Mouse (Mus musculus) liver, adult 2 months (tissue): ENCODE measurements around the gene Rap1gap2. TPM values are rescaled to one million over a fixed set of nuclear protein-coding genes. Genes with fewer than 3 reads are reported as not detected.

ENCODE experiments used
- DNase-seq: peaks from one replicate; pipeline ENCODE4 v3.0.0-alpha.2; 2011; ENCODE audit warnings: low read depth, low spot score; ENCODE audit errors: extremely low read depth
- H3K27ac ChIP-seq: fragments of 200-500 bp; replicated peaks from 2 replicates; pipeline ENCODE4 v1.5.1; 2012; ENCODE audit warnings: low read depth, mild to moderate bottlenecking, control low read depth, inconsistent platforms, low read length; ENCODE audit not compliant: insufficient read depth
- H3K27me3 ChIP-seq: fragments of 200-500 bp; 2 replicates; pipeline ENCODE4 v1.6.1; 2012; ENCODE audit warnings: mild to moderate bottlenecking, moderate library complexity, low read length, inconsistent platforms; ENCODE audit not compliant: control insufficient read depth, insufficient read depth
- H3K36me3 ChIP-seq: fragments of 200-500 bp; 2 replicates; pipeline ENCODE4 v1.6.1; 2012; ENCODE audit warnings: low read length, inconsistent platforms; ENCODE audit not compliant: control insufficient read depth, insufficient read depth
- H3K4me1 ChIP-seq: fragments of 200-500 bp; 2 replicates; pipeline ENCODE4 v1.6.1; 2011; ENCODE audit warnings: low read length; ENCODE audit not compliant: control insufficient read depth, insufficient read depth
- H3K4me3 ChIP-seq: fragments of 200-500 bp; 2 replicates; pipeline ENCODE4 v1.5.1; 2011; ENCODE audit warnings: low read depth, mild to moderate bottlenecking, control low read depth, low read length, moderate library complexity; ENCODE audit not compliant: insufficient read depth
- H3K79me2 ChIP-seq: fragments of 200-500 bp; 2 replicates; pipeline ENCODE4 v1.6.1; 2012; ENCODE audit warnings: inconsistent platforms, mild to moderate bottlenecking, low read length, moderate library complexity; ENCODE audit not compliant: control insufficient read depth, insufficient read depth
- H3K9ac ChIP-seq: fragments of 200-500 bp; 2 replicates; pipeline ENCODE4 v1.6.1; 2012; ENCODE audit warnings: low read depth, mild to moderate bottlenecking, control low read depth, inconsistent platforms, low read length
- CTCF ChIP-seq: fragments of 200-500 bp; IDR thresholded peaks from 2 replicates; pipeline ENCODE4 v1.5.1; 2011; ENCODE audit warnings: low read depth, low read length, control low read depth
- POLR2A ChIP-seq: fragments of 200-500 bp; IDR thresholded peaks from 2 replicates; pipeline ENCODE4 v1.6.1; 2011; ENCODE audit warnings: low read length, control low read depth; ENCODE audit not compliant: insufficient read depth; ENCODE audit errors: extremely low read depth
- WGBS: fragments of 180-500 bp; shearing (Covaris S2); methylation state at CpG from one replicate; pipeline ENCODE4 v1.1.7; 2018; 5-methylcytosine and 5-hydroxymethylcytosine counted together
- polyA plus RNA-seq: library from polyadenylated mRNA; depleted of rRNA; stranded (reverse); fragments of >200 nt; gene quantifications from 2 replicates; pipeline ENCODE4 v1.2.3, GENCODE M21; 2012
- total RNA-seq: library from RNA; depleted of rRNA; stranded (reverse); fragments of >200 nt; gene quantifications from 2 replicates; pipeline ENCODE4 v1.2.3, GENCODE M21; 2014

Rap1gap2 gene
- total and polyA plus RNA-seq, 2 experiments, result 0.46 to 0.48 TPM

GRCm38 (mm10) chr11:74496581-74496980, 114.1 kb downstream of the Rap1gap2 start:
- no peak for DNase-seq
- Histone ChIP-seq H3K79me2 (no peaks in the 10 kb centered on the region), H3K4me3 (no peak overlapping the region), H3K36me3 (no peaks in the 10 kb centered on the region), H3K4me1 (peaks cover 3% of the 10 kb centered on the region), H3K27me3 (no peaks in the 10 kb centered on the region), H3K9ac (no peak overlapping the region), H3K27ac (no peak overlapping the region)
- WGBS, result 98% methylated on average over 3 of the region's 3 CpGs
- TF ChIP-seq CTCF (no peak), POLR2A (no peak)

DNA sequence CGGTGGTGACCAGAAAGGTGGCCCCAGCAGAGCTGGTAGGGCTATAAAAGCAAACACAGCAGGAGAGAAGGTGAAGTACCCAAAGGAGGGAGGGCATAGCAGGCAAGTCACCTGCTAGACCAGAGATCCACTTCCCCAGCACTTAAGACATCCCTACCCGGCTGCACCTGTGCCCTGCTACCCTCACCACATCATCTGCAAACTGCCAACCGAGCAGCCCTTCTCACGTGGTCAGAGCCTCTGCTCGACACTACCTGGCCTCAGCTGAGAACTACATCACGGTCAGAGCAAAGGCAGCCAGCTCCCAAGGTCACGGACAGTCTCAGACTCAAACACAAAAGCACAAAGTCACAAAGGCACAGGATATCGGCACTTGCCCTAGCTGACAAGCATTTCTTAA, 116.8 kb downstream of the Rap1gap2 start:
- H3K4me3 ChIP-seq, result no peak overlapping the region
- H3K27ac ChIP-seq, result 0 out of 2 replicates have a peak overlapping the region, but pooled peaks have one; percentile 10
- peaks cover 3% of the 10 kb centered on the region for H3K4me1 ChIP-seq
- no peaks in the 10 kb centered on the region for H3K27me3 ChIP-seq
- H3K9ac ChIP-seq, result no peak overlapping the region
- no peak for TF ChIP-seq POLR2A
- no peak for TF ChIP-seq CTCF
- no peaks in the 10 kb centered on the region for H3K36me3 ChIP-seq
- DNase-seq, result no peak
- no peaks in the 10 kb centered on the region for H3K79me2 ChIP-seq
- 46% methylated on average over 8 of the region's 8 CpGs for WGBS

- H3K4me3 ChIP-seq, result no peak overlapping the region
- TF ChIP-seq CTCF (no peak), POLR2A (no peak)
- H3K27me3 ChIP-seq, result no peaks in the 10 kb centered on the region
- peak; percentile 36 for DNase-seq
- peaks cover 3% of the 10 kb centered on the region for H3K4me1 ChIP-seq
- no peaks in the 10 kb centered on the region for H3K79me2 ChIP-seq
- H3K9ac ChIP-seq, result no peak overlapping the region
- WGBS, result 63% methylated on average over 11 of the region's 11 CpGs
- H3K36me3 ChIP-seq, result no peaks in the 10 kb centered on the region
- H3K27ac ChIP-seq, result no peak overlapping the region
Measured at GRCm38 (mm10) chr11:74493172-74493862, 117.4 kb downstream of the Rap1gap2 start.

GRCm38 (mm10) chr11:74491130-74491529, 119.6 kb downstream of the Rap1gap2 start:
- no peak overlapping the region for H3K9ac ChIP-seq
- WGBS, result 91% methylated on average over 4 of the region's 4 CpGs
- no peaks in the 10 kb centered on the region for H3K79me2 ChIP-seq
- no peak overlapping the region for H3K4me3 ChIP-seq
- peak; percentile 14 for DNase-seq
- H3K4me1 ChIP-seq, result peaks cover 3% of the 10 kb centered on the region
- no peak overlapping the region for H3K27ac ChIP-seq
- no peaks in the 10 kb centered on the region for H3K36me3 ChIP-seq
- TF ChIP-seq POLR2A (no peak), CTCF (no peak)
- H3K27me3 ChIP-seq, result no peaks in the 10 kb centered on the region

DNA sequence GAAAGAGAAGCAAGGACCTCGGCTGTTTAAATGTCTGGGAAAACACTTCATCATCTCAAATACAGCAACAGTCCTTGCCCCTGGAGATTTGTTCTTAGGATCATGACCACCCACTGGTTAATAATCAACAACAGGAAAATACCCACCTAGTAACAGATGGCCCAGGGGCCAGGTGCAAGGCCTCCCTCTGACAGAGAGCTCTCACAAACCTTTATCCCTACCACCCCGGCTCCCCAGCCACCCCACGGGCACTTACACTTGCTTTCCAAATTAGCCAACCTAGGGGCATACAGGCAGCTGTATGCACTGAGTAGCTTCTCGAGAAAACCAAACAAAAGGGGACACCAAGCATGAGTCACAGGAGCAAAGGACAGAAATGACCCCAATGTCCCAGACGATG, 121.5 kb downstream of the Rap1gap2 start:
- TF ChIP-seq POLR2A (no peak), CTCF (no peak)
- no peak overlapping the region for H3K9ac ChIP-seq
- H3K36me3 ChIP-seq, result no peaks in the 10 kb centered on the region
- H3K27me3 ChIP-seq, result no peaks in the 10 kb centered on the region
- DNase-seq, result no peak
- H3K27ac ChIP-seq, result no peak overlapping the region
- H3K4me3 ChIP-seq, result no peak overlapping the region
- peaks cover 3% of the 10 kb centered on the region for H3K4me1 ChIP-seq
- WGBS, result 65% methylated on average over 5 of the region's 5 CpGs
- no peaks in the 10 kb centered on the region for H3K79me2 ChIP-seq

GRCm38 (mm10) chr11:74487952-74488351, 122.8 kb downstream of the Rap1gap2 start:
- no peak overlapping the region for H3K4me3 ChIP-seq
- no peak overlapping the region for H3K27ac ChIP-seq
- no peak for DNase-seq
- H3K79me2 ChIP-seq, result no peaks in the 10 kb centered on the region
- no peaks in the 10 kb centered on the region for H3K4me1 ChIP-seq
- H3K9ac ChIP-seq, result no peak overlapping the region
- H3K27me3 ChIP-seq, result no peaks in the 10 kb centered on the region
- TF ChIP-seq POLR2A (no peak), CTCF (no peak)
- 43% methylated on average over 3 of the region's 3 CpGs for WGBS
- no peaks in the 10 kb centered on the region for H3K36me3 ChIP-seq
